Mouse (Mus musculus) lung, postnatal 0 days (tissue): ENCODE measurements around the gene Dclk1. TPM values are rescaled to one million over a fixed set of nuclear protein-coding genes. Genes with fewer than 3 reads are reported as not detected.

Experiments used
- ATAC-seq: fragments of 200-750 bp; cut with Nextera tagmentation; 2 replicates; pipeline ENCODE4 v1.8.0; 2017; ENCODE audit warnings: moderate library complexity
- DNase-seq: peaks from one replicate; pipeline ENCODE4 v3.0.0-alpha.2; 2016; ENCODE audit warnings: low spot score
- H3K27ac ChIP-seq: fragments of 300-500 bp; sonication (generic); 2 replicates; pipeline ENCODE4 v1.5.1; 2014; ENCODE audit warnings: antibody characterized with exemption, mild to moderate bottlenecking, low read length, mixed read lengths
- H3K27me3 ChIP-seq: fragments of 300-500 bp; sonication (generic); replicated peaks from 2 replicates; pipeline ENCODE4 v1.6.1; 2014; ENCODE audit warnings: low read length, mixed read lengths; ENCODE audit not compliant: insufficient read depth
- H3K36me3 ChIP-seq: fragments of 300-500 bp; sonication (generic); 2 replicates; pipeline ENCODE4 v1.6.1; 2014; ENCODE audit warnings: low read length, mixed read lengths; ENCODE audit not compliant: insufficient read depth
- H3K4me1 ChIP-seq: fragments of 300-500 bp; sonication (generic); 2 replicates; pipeline ENCODE4 v1.6.1; 2014; ENCODE audit warnings: antibody characterized with exemption, low read depth, low read length, mixed read lengths; ENCODE audit not compliant: insufficient read depth
- H3K4me2 ChIP-seq: fragments of 300-500 bp; sonication (generic); replicated peaks from 2 replicates; pipeline ENCODE4 v1.6.1; 2014; ENCODE audit warnings: low read depth, mild to moderate bottlenecking, low read length, moderate library complexity, mixed read lengths
- H3K4me3 ChIP-seq: fragments of 300-500 bp; sonication (generic); 2 replicates; pipeline ENCODE4 v1.5.1; 2014; ENCODE audit warnings: low read depth, low read length
- H3K9ac ChIP-seq: fragments of 300-500 bp; sonication (generic); replicated peaks from 2 replicates; pipeline ENCODE4 v1.6.1; 2014; ENCODE audit warnings: low read depth, mild to moderate bottlenecking
- H3K9me3 ChIP-seq: fragments of 300-500 bp; sonication (generic); 2 replicates; pipeline ENCODE4 v1.6.1; 2016; ENCODE audit warnings: low read length, mixed read lengths
- CTCF ChIP-seq: IDR thresholded peaks from 2 replicates; pipeline ENCODE4 v1.5.1; 2016; ENCODE audit warnings: antibody characterized with exemption, mild to moderate bottlenecking
- EP300 ChIP-seq: IDR thresholded peaks from 2 replicates; pipeline ENCODE4 v1.6.1; 2016; ENCODE audit warnings: antibody characterized with exemption, mild to moderate bottlenecking, control low read depth
- WGBS: fragments of 180-500 bp; shearing (Covaris S2); extraction: QIAGEN DNeasy Blood & Tissue Kit; methylation state at CpG from one replicate; pipeline ENCODE4 v1.1.7; 2014; 5-methylcytosine and 5-hydroxymethylcytosine counted together
- polyA plus RNA-seq: library from polyadenylated mRNA; unstranded; fragments of >200 nt; fragmentation: Nextera tagmentation; extraction: Ambion mirVana; gene quantifications from 2 replicates; pipeline ENCODE4 v1.2.1, GENCODE M21; 2015

Dclk1 gene
- polyA plus RNA-seq, 1 experiment from 2014 or later: 3.1 TPM

- H3K4me2 ChIP-seq: no peak overlapping the region
- H3K9ac ChIP-seq: no peak overlapping the region
- H3K4me3 ChIP-seq: no peak overlapping the region
- no peaks in the 10 kb centered on the region for H3K4me1 ChIP-seq
- no peaks in the 10 kb centered on the region for H3K27me3 ChIP-seq
- DNase-seq: no peak
- H3K27ac ChIP-seq: no peak overlapping the region
- no peaks in the 10 kb centered on the region for H3K9me3 ChIP-seq
- TF ChIP-seq CTCF: no peak
- no peak for TF ChIP-seq EP300
- no peaks in the 10 kb centered on the region for H3K36me3 ChIP-seq
- ATAC-seq: no peak
These were observed 169.4 kb downstream of the Dclk1 start for GRCm38 (mm10) chr3:55411547-55411946.

GRCm38 (mm10) chr3:55415527-55415950, 173.4 kb downstream of the Dclk1 start:
- no peaks in the 10 kb centered on the region for H3K36me3 ChIP-seq
- ATAC-seq (no peak), DNase-seq (no peak)
- 30% methylated on average over 14 of the region's 14 CpGs for WGBS
- H3K4me3 ChIP-seq: no peak overlapping the region
- no peak overlapping the region; the same call in 1 of the 2 replicates for H3K4me2 ChIP-seq
- H3K27me3 ChIP-seq: no peaks in the 10 kb centered on the region
- TF ChIP-seq CTCF (no peak), EP300 (no peak)
- H3K27ac ChIP-seq: no peak overlapping the region
- no peaks in the 10 kb centered on the region for H3K4me1 ChIP-seq
- H3K9ac ChIP-seq: no peak overlapping the region
- no peaks in the 10 kb centered on the region for H3K9me3 ChIP-seq

- no peaks in the 10 kb centered on the region for H3K4me1 ChIP-seq
- H3K36me3 ChIP-seq: no peaks in the 10 kb centered on the region
- H3K9ac ChIP-seq: no peak overlapping the region
- ATAC-seq: no peak
- H3K4me3 ChIP-seq: no peak overlapping the region
- WGBS: 76% methylated on average over 6 of the region's 6 CpGs
- H3K27me3 ChIP-seq: no peaks in the 10 kb centered on the region
- no peak for DNase-seq
- no peak for TF ChIP-seq CTCF
- no peak for TF ChIP-seq EP300
- H3K27ac ChIP-seq: no peak overlapping the region
- no peak overlapping the region for H3K4me2 ChIP-seq
- H3K9me3 ChIP-seq: no peaks in the 10 kb centered on the region
These were observed 176.7 kb downstream of the Dclk1 start for GRCm38 (mm10) chr3:55418845-55419244.

GRCm38 (mm10) chr3:55419334-55419733, 177.2 kb downstream of the Dclk1 start:
- Histone ChIP-seq H3K4me3 (no peak overlapping the region), H3K27ac (no peak overlapping the region), H3K9ac (no peak overlapping the region), H3K4me2 (no peak overlapping the region), H3K36me3 (no peaks in the 10 kb centered on the region), H3K9me3 (no peaks in the 10 kb centered on the region), H3K4me1 (no peaks in the 10 kb centered on the region), H3K27me3 (no peaks in the 10 kb centered on the region)
- no peak for TF ChIP-seq CTCF
- no peak for TF ChIP-seq EP300
- ATAC-seq: no peak
- WGBS: 17% methylated on average over 3 of the region's 3 CpGs
- no peak for DNase-seq

GRCm38 (mm10) chr3:55420436-55421083, 178.4 kb downstream of the Dclk1 start:
- Histone ChIP-seq H3K9ac (no peak overlapping the region), H3K9me3 (no peaks in the 10 kb centered on the region), H3K4me1 (no peaks in the 10 kb centered on the region), H3K4me2 (no peak overlapping the region), H3K27ac (no peak overlapping the region), H3K27me3 (no peaks in the 10 kb centered on the region), H3K36me3 (no peaks in the 10 kb centered on the region), H3K4me3 (no peak overlapping the region)
- 48% methylated on average over 8 of the region's 8 CpGs for WGBS
- no peak for DNase-seq
- TF ChIP-seq CTCF: no peak
- no peak for TF ChIP-seq EP300
- no peak for ATAC-seq

- ATAC-seq: no peak
- Histone ChIP-seq H3K9me3 (no peaks in the 10 kb centered on the region), H3K9ac (no peak overlapping the region), H3K36me3 (no peaks in the 10 kb centered on the region), H3K4me1 (no peaks in the 10 kb centered on the region), H3K4me2 (no peak overlapping the region), H3K27ac (no peak overlapping the region), H3K27me3 (no peaks in the 10 kb centered on the region), H3K4me3 (no peak overlapping the region)
- WGBS: 36% methylated on average over 11 of the region's 11 CpGs
- no peak for DNase-seq
- TF ChIP-seq CTCF (no peak), EP300 (no peak)
These were observed 181.7 kb downstream of the Dclk1 start for GRCm38 (mm10) chr3:55423640-55424397.
